Mouse (Mus musculus) neutrophil, adult 65 days (primary cell): ENCODE measurements around the gene Crebl2. TPM values are rescaled to one million over a fixed set of nuclear protein-coding genes. Genes with fewer than 3 reads are reported as not detected.

Experiments
- total RNA-seq: library from RNA; stranded (reverse); gene quantifications from 2 replicates; pipeline ENCODE4 v1.2.4, GENCODE M21; 2023

The Crebl2 gene
- 7.4 and 11.3 TPM in 2 replicates for total RNA-seq

DNA sequence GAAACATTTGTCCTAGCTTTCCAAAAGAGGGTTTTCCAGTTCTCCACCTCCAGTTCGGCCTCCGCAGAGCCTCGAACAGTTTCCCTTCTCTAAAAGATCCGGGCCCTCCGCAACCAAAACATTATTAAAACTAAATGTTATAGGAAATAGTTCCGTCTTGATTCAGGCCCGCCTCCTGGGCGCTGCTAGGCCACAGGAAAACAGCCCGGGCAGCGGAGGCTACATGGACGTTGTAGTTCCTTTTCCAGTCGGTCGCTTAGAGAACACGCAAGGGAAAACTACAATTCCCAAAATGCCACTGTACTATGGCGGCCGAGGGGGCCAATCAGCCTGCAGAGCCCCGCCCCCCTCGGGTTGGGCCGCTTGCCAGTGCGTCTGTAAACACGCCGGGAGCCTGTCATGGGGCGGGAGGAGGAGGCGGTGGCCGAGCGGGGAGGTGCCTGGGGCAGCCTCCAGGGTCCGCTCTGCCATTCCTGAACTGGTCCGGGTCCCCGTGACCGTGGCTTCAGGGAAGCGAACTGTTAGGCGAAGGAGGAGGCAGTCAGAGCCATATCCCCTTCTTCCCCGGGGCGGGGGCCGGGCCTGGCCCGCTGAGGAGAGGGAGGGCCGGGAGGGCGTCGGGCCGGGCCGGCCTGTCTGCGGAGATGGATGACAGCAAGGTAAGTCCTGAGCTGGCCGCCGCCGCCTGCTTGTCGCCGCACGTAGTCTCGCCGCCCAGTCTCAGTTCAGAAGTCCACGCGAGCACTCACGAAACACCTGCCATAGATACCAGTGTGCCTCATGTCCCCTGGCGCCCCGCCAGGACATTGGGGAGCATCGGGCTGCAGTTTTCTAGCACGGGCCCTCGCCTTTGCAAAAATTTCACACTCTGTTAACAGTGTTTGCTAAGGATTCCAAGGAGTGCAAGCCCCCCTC, at the start of gene Crebl2:
Gene Crebl2, plus strand, starts transcription at position 369 of the 915 bp plus-strand sequence.

DNA sequence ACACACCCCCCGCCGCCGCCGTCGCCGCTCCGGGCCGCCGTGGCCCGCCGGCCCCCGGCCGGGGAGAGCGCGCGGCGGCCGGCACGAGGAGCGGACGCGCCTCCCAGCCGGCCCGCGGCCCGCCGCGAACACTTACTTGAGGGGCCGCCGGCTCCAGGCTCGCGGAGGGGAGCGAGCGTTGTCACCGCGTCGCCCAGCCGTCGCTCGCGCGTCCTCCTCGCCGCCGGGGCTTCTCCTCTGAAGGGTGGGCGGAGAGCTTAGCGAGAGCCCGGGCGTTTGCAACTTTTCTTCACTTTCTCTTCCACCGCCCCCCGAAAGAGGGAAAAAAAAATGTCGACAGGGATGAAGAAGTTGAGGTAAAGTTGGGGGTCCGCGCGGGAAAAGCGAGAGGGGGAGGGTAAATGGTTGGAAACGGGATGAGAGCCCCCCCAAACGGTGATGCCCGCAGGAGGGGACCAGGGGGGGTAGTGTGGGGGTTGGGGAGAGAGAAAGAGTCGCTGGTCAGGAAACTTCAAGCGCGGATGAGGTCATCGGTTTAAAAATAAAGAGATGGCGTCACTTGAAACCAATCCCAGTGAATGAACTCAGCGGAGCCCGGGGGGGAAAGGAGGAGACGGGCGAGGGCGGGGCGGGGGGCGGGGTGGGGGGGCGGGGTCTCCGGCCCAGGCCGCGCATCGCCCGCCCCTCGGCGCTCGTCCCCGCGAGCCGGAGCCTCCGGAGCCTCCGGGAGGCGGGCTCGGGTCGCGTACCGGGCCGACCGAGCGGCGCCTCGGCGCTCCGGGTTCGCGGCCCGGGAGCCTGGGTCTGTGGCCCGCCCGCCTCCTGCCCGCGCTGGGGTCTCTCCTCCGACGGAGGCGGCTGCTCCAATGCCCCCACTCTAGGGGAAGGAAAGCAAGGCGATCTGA, 37.6 kb upstream of the Crebl2 start, which contains the start of gene Dusp16:
Gene Dusp16, minus strand, starts transcription at position 485 of the 905 bp plus-strand sequence.

GRCm38 (mm10) chr6:134898095-134898965, 68.4 kb downstream of the Crebl2 start, which contains the start of gene Gpr19:
Gpr19 (minus strand) TSS chr6:134898578.

Other genes starting within 250 kb of the Crebl2 start
- gene Mansc1, start 197.7 kb upstream of the Crebl2 start, total RNA-seq = 0.32 and 0.44 TPM in 2 replicates
- gene Borcs5, start 190.6 kb upstream of the Crebl2 start, total RNA-seq = 10.2 and 12.2 TPM in 2 replicates
- gene Dusp16, start 37.5 kb upstream of the Crebl2 start, total RNA-seq = 10.3 and 13.2 TPM in 2 replicates
- gene Gpr19, start 68.4 kb downstream of the Crebl2 start, total RNA-seq = 3.9 and 4.7 TPM in 2 replicates
- 101 and 109 TPM in 2 replicates for gene Cdkn1b, start 90.2 kb downstream of the Crebl2 start, total RNA-seq
- 0.36 and 0.51 TPM in 2 replicates for gene Apold1, start 151.6 kb downstream of the Crebl2 start, total RNA-seq
- 68.4 and 87.3 TPM in 2 replicates for gene Ddx47, start 181.5 kb downstream of the Crebl2 start, total RNA-seq
- gene Gprc5a, start 235.5 kb downstream of the Crebl2 start, total RNA-seq = 0.22 and 1.0 TPM in 2 replicates